Mouse (Mus musculus) heart, embryonic 12.5 days (tissue): ENCODE measurements at regions not wholly inside any gene's neighbourhood (a gene's known extent, or its start where the extent isn't known, plus 50 kb on each side); places are given as distances from the start of the nearest gene placed in this dataset.

Experiments used
- ATAC-seq: fragments of 200-750 bp; cut with Nextera tagmentation; 2 replicates; pipeline ENCODE4 v1.8.0; 2017; ENCODE audit warnings: moderate TSS enrichment, moderate library complexity; ENCODE audit not compliant: insufficient number of reproducible peaks, low FRiP score
- H3K27ac ChIP-seq: fragments of 300-500 bp; sonication (generic); 2 replicates; pipeline ENCODE4 v1.5.1; 2016; ENCODE audit warnings: mild to moderate bottlenecking, moderate library complexity; ENCODE audit not compliant: poor library complexity, severe bottlenecking
- H3K27me3 ChIP-seq: fragments of 300-500 bp; sonication (generic); replicated peaks from 2 replicates; pipeline ENCODE4 v1.6.1; 2016; ENCODE audit warnings: mild to moderate bottlenecking, moderate library complexity
- H3K36me3 ChIP-seq: fragments of 300-500 bp; sonication (generic); 2 replicates; pipeline ENCODE4 v1.6.1; 2016; ENCODE audit warnings: mild to moderate bottlenecking, moderate library complexity
- H3K4me1 ChIP-seq: fragments of 300-500 bp; sonication (generic); replicated peaks from 2 replicates; pipeline ENCODE4 v1.6.1; 2016; ENCODE audit warnings: mild to moderate bottlenecking
- H3K4me2 ChIP-seq: fragments of 300-500 bp; sonication (generic); 2 replicates; pipeline ENCODE4 v1.6.1; 2016; ENCODE audit warnings: mild to moderate bottlenecking, moderate library complexity
- H3K4me3 ChIP-seq: fragments of 300-500 bp; sonication (generic); 2 replicates; pipeline ENCODE4 v1.5.1; 2016; ENCODE audit warnings: mild to moderate bottlenecking
- H3K9ac ChIP-seq: fragments of 300-500 bp; sonication (generic); 2 replicates; pipeline ENCODE4 v1.6.1; 2016; ENCODE audit warnings: mild to moderate bottlenecking, moderate library complexity
- H3K9me3 ChIP-seq: fragments of 300-500 bp; sonication (generic); replicated peaks from 2 replicates; pipeline ENCODE4 v1.6.1; 2016; ENCODE audit warnings: mild to moderate bottlenecking, moderate library complexity
- WGBS: fragments of 180-500 bp; shearing (Covaris S2); methylation state at CpG from one replicate; pipeline ENCODE4 v1.1.7; 2016; 5-methylcytosine and 5-hydroxymethylcytosine counted together

- Histone ChIP-seq H3K27me3 (no peaks in the 10 kb centered on the region), H3K4me3 (no peak overlapping the region), H3K9me3 (no peaks in the 10 kb centered on the region), H3K4me2 (no peak overlapping the region), H3K36me3 (no peaks in the 10 kb centered on the region), H3K9ac (no peak overlapping the region), H3K27ac (no peak overlapping the region), H3K4me1 (peaks cover 29% of the 10 kb centered on the region)
- 49% methylated on average over 7 of the region's 7 CpGs for WGBS
- ATAC-seq = no peak
Observed at GRCm38 (mm10) chr14:100457870-100458726, 173.6 kb upstream of the Klf12 start.

- H3K27me3 ChIP-seq = no peaks in the 10 kb centered on the region
- H3K36me3 ChIP-seq = no peaks in the 10 kb centered on the region
- 79% methylated on average over 1 of the region's 1 CpGs for WGBS
- H3K4me1 ChIP-seq = 0 out of 2 replicates have a peak, but pooled peaks cover 2% of the 10 kb centered on the region
- no peak for ATAC-seq
- no peak overlapping the region for H3K4me3 ChIP-seq
- H3K9me3 ChIP-seq = no peaks in the 10 kb centered on the region
- H3K27ac ChIP-seq = no peak overlapping the region
- H3K9ac ChIP-seq = no peak overlapping the region
- no peak overlapping the region for H3K4me2 ChIP-seq
Observed at GRCm38 (mm10) chr14:100446130-100446529, 161.7 kb upstream of the Klf12 start.

GRCm38 (mm10) chr14:100444848-100445247 lies 160.4 kb upstream of the Klf12 start:
- H3K27ac ChIP-seq = no peak overlapping the region
- H3K4me1 ChIP-seq = 0 out of 2 replicates have a peak, but pooled peaks cover 2% of the 10 kb centered on the region
- WGBS = 58% methylated on average over 3 of the region's 3 CpGs
- no peaks in the 10 kb centered on the region for H3K9me3 ChIP-seq
- no peaks in the 10 kb centered on the region for H3K27me3 ChIP-seq
- H3K36me3 ChIP-seq = no peaks in the 10 kb centered on the region
- H3K4me2 ChIP-seq = no peak overlapping the region
- H3K9ac ChIP-seq = no peak overlapping the region
- ATAC-seq = no peak
- H3K4me3 ChIP-seq = no peak overlapping the region

- whole genome bisulfite sequencing = 83% methylated on average over 2 of the region's 2 CpGs
- H3K27me3 ChIP-seq = no peaks in the 10 kb centered on the region
- H3K36me3 ChIP-seq = no peaks in the 10 kb centered on the region
- no peak overlapping the region for H3K4me2 ChIP-seq
- no peaks in the 10 kb centered on the region for H3K9me3 ChIP-seq
- H3K4me1 ChIP-seq = 0 out of 2 replicates have a peak, but pooled peaks cover 2% of the 10 kb centered on the region
- no peak for ATAC-seq
- no peak overlapping the region for H3K27ac ChIP-seq
- H3K9ac ChIP-seq = no peak overlapping the region
- H3K4me3 ChIP-seq = no peak overlapping the region
Observed at GRCm38 (mm10) chr14:100444099-100444498, 159.6 kb upstream of the Klf12 start.

GRCm38 (mm10) chr14:100437552-100437951 lies 153.1 kb upstream of the Klf12 start:
- Histone ChIP-seq H3K4me3 (no peak overlapping the region), H3K4me1 (peaks cover 6% of the 10 kb centered on the region), H3K36me3 (no peaks in the 10 kb centered on the region), H3K27me3 (no peaks in the 10 kb centered on the region), H3K9me3 (no peaks in the 10 kb centered on the region), H3K27ac (no peak overlapping the region), H3K9ac (no peak overlapping the region), H3K4me2 (no peak overlapping the region)
- 33% methylated on average over 1 of the region's 1 CpGs for WGBS
- peak; percentile 69 for ATAC-seq

GRCm38 (mm10) chr14:100429662-100430061 lies 145.2 kb upstream of the Klf12 start:
- no peak for ATAC-seq
- no peaks in the 10 kb centered on the region for H3K4me1 ChIP-seq
- no peaks in the 10 kb centered on the region for H3K27me3 ChIP-seq
- no peak overlapping the region for H3K9ac ChIP-seq
- no peak overlapping the region for H3K4me2 ChIP-seq
- H3K9me3 ChIP-seq = no peaks in the 10 kb centered on the region
- H3K27ac ChIP-seq = no peak overlapping the region
- no peaks in the 10 kb centered on the region for H3K36me3 ChIP-seq
- 84% methylated on average over 4 of the region's 4 CpGs for WGBS
- H3K4me3 ChIP-seq = no peak overlapping the region

GRCm38 (mm10) chr14:100426399-100426798 lies 141.9 kb upstream of the Klf12 start:
- Histone ChIP-seq H3K4me3 (no peak overlapping the region), H3K9ac (no peak overlapping the region), H3K4me1 (no peaks in the 10 kb centered on the region), H3K9me3 (no peaks in the 10 kb centered on the region), H3K27me3 (no peaks in the 10 kb centered on the region), H3K27ac (no peak overlapping the region), H3K36me3 (no peaks in the 10 kb centered on the region), H3K4me2 (no peak overlapping the region)
- no peak for ATAC-seq
- whole genome bisulfite sequencing = 80% methylated on average over 7 of the region's 7 CpGs

GRCm38 (mm10) chr14:100423790-100424189 lies 139.3 kb upstream of the Klf12 start:
- H3K27ac ChIP-seq = no peak overlapping the region
- H3K27me3 ChIP-seq = no peaks in the 10 kb centered on the region
- no peak overlapping the region for H3K4me2 ChIP-seq
- no peaks in the 10 kb centered on the region for H3K9me3 ChIP-seq
- WGBS = 61% methylated on average over 4 of the region's 4 CpGs
- no peak overlapping the region for H3K9ac ChIP-seq
- H3K4me1 ChIP-seq = no peaks in the 10 kb centered on the region
- no peak overlapping the region for H3K4me3 ChIP-seq
- ATAC-seq = no peak
- no peaks in the 10 kb centered on the region for H3K36me3 ChIP-seq

GRCm38 (mm10) chr14:100421666-100422065 lies 137.2 kb upstream of the Klf12 start:
- Histone ChIP-seq H3K36me3 (no peaks in the 10 kb centered on the region), H3K9ac (no peak overlapping the region), H3K9me3 (no peaks in the 10 kb centered on the region), H3K27me3 (no peaks in the 10 kb centered on the region), H3K4me3 (no peak overlapping the region), H3K27ac (no peak overlapping the region), H3K4me1 (no peaks in the 10 kb centered on the region), H3K4me2 (no peak overlapping the region)
- ATAC-seq = no peak
- WGBS = 79% methylated on average over 4 of the region's 4 CpGs

GRCm38 (mm10) chr14:100415099-100415498 lies 130.6 kb upstream of the Klf12 start:
- Histone ChIP-seq H3K4me2 (no peak overlapping the region), H3K4me3 (no peak overlapping the region), H3K4me1 (no peaks in the 10 kb centered on the region), H3K27me3 (no peaks in the 10 kb centered on the region), H3K27ac (no peak overlapping the region), H3K9me3 (no peaks in the 10 kb centered on the region), H3K9ac (no peak overlapping the region), H3K36me3 (no peaks in the 10 kb centered on the region)
- ATAC-seq = no peak
- 72% methylated on average over 4 of the region's 4 CpGs for WGBS

- no peak overlapping the region for H3K4me3 ChIP-seq
- no peaks in the 10 kb centered on the region for H3K4me1 ChIP-seq
- no peak overlapping the region for H3K9ac ChIP-seq
- no peak for ATAC-seq
- WGBS = 90% methylated on average over 1 of the region's 1 CpGs
- H3K27ac ChIP-seq = no peak overlapping the region
- H3K9me3 ChIP-seq = no peaks in the 10 kb centered on the region
- no peaks in the 10 kb centered on the region for H3K36me3 ChIP-seq
- no peak overlapping the region for H3K4me2 ChIP-seq
- no peaks in the 10 kb centered on the region for H3K27me3 ChIP-seq
Observed at GRCm38 (mm10) chr14:100412211-100412610, 127.7 kb upstream of the Klf12 start.

GRCm38 (mm10) chr14:100397191-100397590 lies 112.7 kb upstream of the Klf12 start:
- Histone ChIP-seq H3K4me3 (no peak overlapping the region), H3K27ac (no peak overlapping the region), H3K36me3 (no peaks in the 10 kb centered on the region), H3K9me3 (no peaks in the 10 kb centered on the region), H3K4me2 (no peak overlapping the region), H3K9ac (no peak overlapping the region), H3K27me3 (no peaks in the 10 kb centered on the region), H3K4me1 (no peaks in the 10 kb centered on the region)
- 75% methylated on average over 5 of the region's 5 CpGs for WGBS
- ATAC-seq = no peak
